Mouse (Mus musculus) ovary, adult 10 weeks (tissue): ENCODE data around the gene Pla2g2e. TPM values are rescaled to one million over a fixed set of nuclear protein-coding genes. Genes with fewer than 3 reads are reported as not detected.

Experiments
- polyA plus RNA-seq: library from polyadenylated mRNA; stranded (reverse); fragments of 350-450 nt; fragmentation: Illumina TruSeq; extraction: RNeasy Lipid Tissue Mini Kit (QIAGEN cat#74804); gene quantifications from one replicate; pipeline ENCODE4 v1.2.3, GENCODE M21; 2014

Pla2g2e gene
- polyA plus RNA-seq: not detected

DNA sequence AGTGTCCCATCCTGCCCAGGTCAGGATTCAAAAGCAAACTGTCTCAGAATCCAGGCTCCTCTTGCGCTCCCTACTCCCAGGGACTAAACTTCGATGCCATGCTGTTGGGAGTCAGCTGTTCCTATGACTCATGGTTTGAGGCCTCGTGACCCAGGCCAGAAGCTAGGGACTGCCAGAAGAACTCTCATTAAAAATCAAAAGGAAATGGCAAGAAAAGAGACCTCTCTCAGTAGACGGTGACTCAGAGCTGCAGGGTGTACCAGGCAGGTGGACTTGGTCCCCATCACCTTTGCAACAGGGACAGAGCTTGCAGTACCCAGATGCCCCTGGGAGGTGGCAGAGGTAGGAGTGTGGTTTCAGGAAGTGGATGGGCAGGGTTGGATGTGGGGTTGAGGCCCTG is at the start of gene Pla2g2e:
TSS of gene Pla2g2e (plus strand) at position 212 of the 400 bp plus-strand sequence.

GRCm38 (mm10) chr4:138863344-138863998 is 14.3 kb upstream of the Pla2g2e start, which contains the start of gene Pla2g5:
TSS of gene Pla2g5 (minus strand) at chr4:138863482.

GRCm38 (mm10) chr4:138873864-138874263 is 3.9 kb upstream of the Pla2g2e start, which contains the start of gene Gm13030:
TSS of gene Gm13030 (minus strand) at chr4:138873964.

DNA sequence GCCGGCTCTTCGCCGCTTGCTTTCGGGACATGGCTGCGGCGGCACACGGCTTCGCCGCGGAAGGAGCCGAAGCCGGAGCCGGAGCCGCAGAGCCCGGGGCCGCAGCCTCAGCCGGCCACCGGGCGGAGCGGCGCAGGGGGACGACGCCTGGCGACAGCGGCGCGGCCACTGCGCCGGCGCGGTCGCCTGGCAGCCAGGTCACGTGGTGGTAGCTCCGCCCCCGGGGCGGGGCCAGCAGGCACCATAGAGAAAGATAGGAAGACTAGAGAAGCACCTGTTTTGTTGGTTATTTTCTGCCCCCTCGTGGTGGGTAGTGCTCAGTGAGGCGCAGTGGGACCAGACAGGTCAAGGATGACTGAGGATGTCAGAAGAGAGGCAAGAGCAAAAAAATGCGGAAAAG is 36.1 kb downstream of the Pla2g2e start, which contains the start of gene Otud3:
TSS of gene Otud3 (minus strand) at position 149 of the 400 bp plus-strand sequence.

Other genes starting within 250 kb of the Pla2g2e start
- gene Vwa5b1, start 242.1 kb upstream of the Pla2g2e start, polyA plus RNA-seq: 0.91 TPM
- gene Pla2g2c, start 153.2 kb upstream of the Pla2g2e start, polyA plus RNA-seq: not detected
- 4.1 TPM for gene Ubxn10, start 140.8 kb upstream of the Pla2g2e start, polyA plus RNA-seq
- gene Pla2g2f, start 120.3 kb upstream of the Pla2g2e start, polyA plus RNA-seq: not detected
- 2.7 TPM for gene Pla2g2d, start 102.2 kb upstream of the Pla2g2e start, polyA plus RNA-seq
- 11.3 TPM for gene Pla2g5, start 14.5 kb upstream of the Pla2g2e start, polyA plus RNA-seq
- not detected for gene Gm13030, start 4.0 kb upstream of the Pla2g2e start, polyA plus RNA-seq
- gene Otud3, start 36.0 kb downstream of the Pla2g2e start, polyA plus RNA-seq: 2.6 TPM
- not detected for gene Rnf186, start 89.2 kb downstream of the Pla2g2e start, polyA plus RNA-seq
- 0.94 TPM for gene Tmco4, start 94.9 kb downstream of the Pla2g2e start, polyA plus RNA-seq
- not detected for gene Htr6, start 197.6 kb downstream of the Pla2g2e start, polyA plus RNA-seq
- 2.5 TPM for gene Nbl1, start 215.1 kb downstream of the Pla2g2e start, polyA plus RNA-seq